Mouse (Mus musculus): Measurements from ENCODE around the gene Srgap3. TPM values are rescaled to one million over a fixed set of nuclear protein-coding genes. Genes with fewer than 3 reads are reported as not detected.

Gene Srgap3
- polyA plus RNA-seq, 1 experiment from 2014 or later = 0.35 TPM

- Histone ChIP-seq H3K4me1 (ENCODE audit: insufficient read depth, low read depth, low read length) (no peaks in the 10 kb centered on the region), H3K4me3 (ENCODE audit: low read depth, low read length) (no peak overlapping the region), H3K9ac (replicated peaks; ENCODE audit: low read depth) (no peak overlapping the region), H3K9me3 (ENCODE audit: low read length) (no peaks in the 10 kb centered on the region), H3K36me3 (ENCODE audit: insufficient read depth, low read length) (no peaks in the 10 kb centered on the region), H3K27ac (ENCODE audit: low read length) (no peak overlapping the region), H3K4me2 (replicated peaks; ENCODE audit: low read depth, low read length) (no peak overlapping the region), H3K27me3 (replicated peaks; ENCODE audit: insufficient read depth, low read length) (no peaks in the 10 kb centered on the region)
- TF ChIP-seq EP300 (IDR thresholded peaks at IDR 0.05) = no peak
- TF ChIP-seq CTCF (IDR thresholded peaks at IDR 0.05) = no peak
- ATAC-seq = no peak
- DNase-seq (ENCODE audit: low spot score) = no peak
- 85% methylated on average over 7 of the region's 7 CpGs for WGBS
These were observed 128.6 kb downstream of the Srgap3 start for GRCm38 (mm10) chr6:112818403-112818901.

- Histone ChIP-seq H3K4me1 (ENCODE audit: insufficient read depth, low read depth, low read length) (no peaks in the 10 kb centered on the region), H3K27ac (ENCODE audit: low read length) (no peak overlapping the region), H3K36me3 (ENCODE audit: insufficient read depth, low read length) (no peaks in the 10 kb centered on the region), H3K9ac (replicated peaks; ENCODE audit: low read depth) (no peak overlapping the region), H3K4me3 (ENCODE audit: low read depth, low read length) (no peak overlapping the region), H3K27me3 (replicated peaks; ENCODE audit: insufficient read depth, low read length) (no peaks in the 10 kb centered on the region), H3K9me3 (ENCODE audit: low read length) (no peaks in the 10 kb centered on the region), H3K4me2 (replicated peaks; ENCODE audit: low read depth, low read length) (no peak overlapping the region)
- DNase-seq (ENCODE audit: low spot score) (no peak), ATAC-seq (no peak)
- 70% methylated on average over 6 of the region's 6 CpGs for WGBS
- TF ChIP-seq EP300 (IDR thresholded peaks at IDR 0.05) (no peak), CTCF (IDR thresholded peaks at IDR 0.05) (no peak)
These were observed 131.5 kb downstream of the Srgap3 start for GRCm38 (mm10) chr6:112815604-112816003.

- Histone ChIP-seq H3K9me3 (ENCODE audit: low read length) (no peaks in the 10 kb centered on the region), H3K4me2 (replicated peaks; ENCODE audit: low read depth, low read length) (no peak overlapping the region), H3K4me1 (ENCODE audit: insufficient read depth, low read depth, low read length) (no peaks in the 10 kb centered on the region), H3K4me3 (ENCODE audit: low read depth, low read length) (no peak overlapping the region), H3K36me3 (ENCODE audit: insufficient read depth, low read length) (no peaks in the 10 kb centered on the region), H3K9ac (replicated peaks; ENCODE audit: low read depth) (no peak overlapping the region), H3K27ac (ENCODE audit: low read length) (no peak overlapping the region), H3K27me3 (replicated peaks; ENCODE audit: insufficient read depth, low read length) (no peaks in the 10 kb centered on the region)
- no peak for DNase-seq (ENCODE audit: low spot score)
- ATAC-seq = no peak
- TF ChIP-seq EP300 (IDR thresholded peaks at IDR 0.05) (no peak), CTCF (IDR thresholded peaks at IDR 0.05) (no peak)
- 41% methylated on average over 5 of the region's 5 CpGs for WGBS
These were observed 132.5 kb downstream of the Srgap3 start for GRCm38 (mm10) chr6:112814525-112815086.

- TF ChIP-seq CTCF (IDR thresholded peaks at IDR 0.05) (no peak), EP300 (IDR thresholded peaks at IDR 0.05) (no peak)
- 96% methylated on average over 7 of the region's 7 CpGs for WGBS
These were observed 134.2 kb downstream of the Srgap3 start for GRCm38 (mm10) chr6:112812884-112813283.

GRCm38 (mm10) chr6:112810521-112810830, 136.6 kb downstream of the Srgap3 start:
- H3K9me3 ChIP-seq (ENCODE audit: low read length) = no peaks in the 10 kb centered on the region
- no peak for DNase-seq (ENCODE audit: low spot score)
- no peaks in the 10 kb centered on the region for H3K36me3 ChIP-seq (ENCODE audit: insufficient read depth, low read length)
- no peak overlapping the region for H3K9ac ChIP-seq (replicated peaks; ENCODE audit: low read depth)
- ATAC-seq = no peak
- no peaks in the 10 kb centered on the region for H3K4me1 ChIP-seq (ENCODE audit: insufficient read depth, low read depth, low read length)
- no peak overlapping the region for H3K4me3 ChIP-seq (ENCODE audit: low read depth, low read length)
- no peak overlapping the region for H3K4me2 ChIP-seq (replicated peaks; ENCODE audit: low read depth, low read length)
- no peaks in the 10 kb centered on the region for H3K27me3 ChIP-seq (replicated peaks; ENCODE audit: insufficient read depth, low read length)
- TF ChIP-seq CTCF (IDR thresholded peaks at IDR 0.05) (no peak), EP300 (IDR thresholded peaks at IDR 0.05) (no peak)
- 79% methylated on average over 4 of the region's 4 CpGs for WGBS
- H3K27ac ChIP-seq (ENCODE audit: low read length) = no peak overlapping the region

More at GRCm38 (mm10) chr6:112812884-112813283, 134.2 kb downstream of the Srgap3 start:
- Histone ChIP-seq H3K4me3 (ENCODE audit: low read depth, low read length) (no peak overlapping the region), H3K27me3 (replicated peaks; ENCODE audit: insufficient read depth, low read length) (no peaks in the 10 kb centered on the region), H3K27ac (ENCODE audit: low read length) (no peak overlapping the region), H3K4me2 (replicated peaks; ENCODE audit: low read depth, low read length) (no peak overlapping the region), H3K9ac (replicated peaks; ENCODE audit: low read depth) (no peak overlapping the region), H3K4me1 (ENCODE audit: insufficient read depth, low read depth, low read length) (no peaks in the 10 kb centered on the region), H3K9me3 (ENCODE audit: low read length) (no peaks in the 10 kb centered on the region), H3K36me3 (ENCODE audit: insufficient read depth, low read length) (no peaks in the 10 kb centered on the region)
- DNase-seq (ENCODE audit: low spot score) (no peak), ATAC-seq (no peak)

- ATAC-seq = no peak
- Histone ChIP-seq H3K36me3 (ENCODE audit: insufficient read depth, low read length) (no peaks in the 10 kb centered on the region), H3K9me3 (ENCODE audit: low read length) (no peaks in the 10 kb centered on the region), H3K4me3 (ENCODE audit: low read depth, low read length) (no peak overlapping the region), H3K27ac (ENCODE audit: low read length) (no peak overlapping the region), H3K27me3 (replicated peaks; ENCODE audit: insufficient read depth, low read length) (no peaks in the 10 kb centered on the region), H3K4me1 (ENCODE audit: insufficient read depth, low read depth, low read length) (no peaks in the 10 kb centered on the region), H3K9ac (replicated peaks; ENCODE audit: low read depth) (no peak overlapping the region), H3K4me2 (replicated peaks; ENCODE audit: low read depth, low read length) (no peak overlapping the region)
- TF ChIP-seq CTCF (IDR thresholded peaks at IDR 0.05) (no peak), EP300 (IDR thresholded peaks at IDR 0.05) (no peak)
- 50% methylated on average over 15 of the region's 15 CpGs for WGBS
- no peak for DNase-seq (ENCODE audit: low spot score)
These were observed 137.2 kb downstream of the Srgap3 start for GRCm38 (mm10) chr6:112809658-112810520.

All from lung, postnatal 0 days (tissue).